Comparison of ENCODE assay signal across 18 mouse cellular contexts in genomic region chr14:4650324-4650723, GRCm38 (mm10). TPM values are rescaled to one million over a fixed set of nuclear protein-coding genes. Genes with fewer than 3 reads are reported as not detected.
DNase-seq lines count a peak whose midpoint lies in the region; ATAC-seq and TF ChIP-seq lines count a peak whose summit lies in the region.
"Not testable (repeated sequence)": the region's sequence is repeated elsewhere in the genome, so short reads cannot be mapped to it uniquely, and the experiment has no call there.
"Had no signal": no experiment of that assay in that cellular context is flagged by ENCODE, and none has a peak within 500 bp of the region (broad histone marks: within the 10 kb centered on the region; RNA-seq: fewer than 3 reads in every experiment).

No protein-coding gene starts in this region.

- not testable (repeated sequence) for H3K79me2 ChIP-seq in heart, adult 2 months (replicated peaks; ENCODE audit: control insufficient read depth, insufficient read depth, low read length)

- H3K9me3 ChIP-seq in liver, embryonic 14.5 days (ENCODE audit: control insufficient read depth, low read length): not testable (repeated sequence)

- peak; percentile 4 to 24 for DNase-seq in adrenal gland, adult (ENCODE audit: inconsistent age in 2 of 2, low spot score in 1 of 2)
- DNase-seq in cerebellum, postnatal 4 days (ENCODE audit: low spot score in 2 of 2): peak; percentile 25 to 47
- DNase-seq in heart, adult 2 months: peak; percentile 2 to 15
- peak; percentile 2 for DNase-seq in kidney, adult 18-20 months
- DNase-seq in layer of hippocampus, postnatal 10 days (ENCODE audit: low spot score in 2 of 2): peak; percentile 16 to 45
- not testable (repeated sequence) for DNase-seq in liver, embryonic 14.5 days (ENCODE audit: low read depth in 3 of 3, low spot score in 3 of 3)
- DNase-seq in right cerebral cortex, adult 18-20 months: peak; percentile 28
- peak; percentile 1 to 4 for DNase-seq in urinary bladder, adult 18-20 months (ENCODE audit: low spot score in 2 of 2)

- not testable (repeated sequence) for H3K4me3 ChIP-seq in heart, adult 2 months; liver, embryonic 14.5 days (ENCODE audit: insufficient read depth in 1 of 2, low read depth in 2 of 2, low read length in 2 of 2)

- not testable (repeated sequence) for ATAC-seq in liver, embryonic 14.5 days (ENCODE audit: insufficient read depth)

- not testable (repeated sequence) for H3K9ac ChIP-seq in heart, adult 2 months (ENCODE audit: low read depth, low read length); liver, embryonic 14.5 days (replicated peaks)

- H3K27me3 ChIP-seq in heart, adult 2 months (ENCODE audit: control insufficient read depth, insufficient read depth, low read length); liver, embryonic 14.5 days (ENCODE audit: control insufficient read depth, insufficient read depth, low read length): not testable (repeated sequence)

- TF ChIP-seq EP300 in heart, adult 2 months (IDR thresholded peaks at IDR 0.05; ENCODE audit: insufficient read depth, low read depth, low read length); liver, embryonic 14.5 days (IDR thresholded peaks at IDR 0.05; ENCODE audit: low read depth): not testable (repeated sequence)

- not testable (repeated sequence) for H3K36me3 ChIP-seq in heart, adult 2 months (ENCODE audit: control insufficient read depth, insufficient read depth, low read length); liver, embryonic 14.5 days (replicated peaks; ENCODE audit: control insufficient read depth, insufficient read depth, low read depth)

- H3K4me2 ChIP-seq in liver, embryonic 14.5 days (ENCODE audit: low read depth): not testable (repeated sequence)

- TF ChIP-seq POLR2A in heart, adult 2 months (IDR thresholded peaks at IDR 0.05; ENCODE audit: insufficient read depth, low read depth, low read length): not testable (repeated sequence)

- intact Hi-C loops in heart, adult 2 months (cut with DNase I): not testable (repeated sequence)

- WGBS in heart, adult 2 months: 5% methylated on average over 6 of the region's 9 CpGs
- 5% methylated on average over 2 of the region's 9 CpGs for WGBS in liver, embryonic 14.5 days (ENCODE audit: insufficient replicate concordance)

- not testable (repeated sequence) for H3K27ac ChIP-seq in heart, adult 2 months; liver, embryonic 14.5 days

- not testable (repeated sequence) for H3K4me1 ChIP-seq in heart, adult 2 months (ENCODE audit: control insufficient read depth, insufficient read depth, low read length); liver, embryonic 14.5 days (replicated peaks; ENCODE audit: control insufficient read depth in 2 of 2, insufficient read depth in 2 of 2, low read length in 1 of 2)

- TF ChIP-seq CTCF in heart, adult 2 months (IDR thresholded peaks at IDR 0.05): peak; percentile 35
- 0 out of 2 replicates have a peak, but pooled peaks have one; percentile 10 for TF ChIP-seq CTCF in liver, embryonic 14.5 days (IDR thresholded peaks at IDR 0.05; ENCODE audit: low read depth)

RNA-seq across cellular contexts. Expression of gene Gm3239, which starts 13.7 kb away (rescaled TPM):
- not detected for total RNA-seq in heart, adult 2 months (2021)
- 0.06 TPM in 1 of 2 replicates, not detected in the other for polyA plus RNA-seq in heart, adult 2 months (2012; rRNA removed)
- total RNA-seq in layer of hippocampus, postnatal 10 days (2021): under 1 TPM in 1 of 2 experiments, not detected in 1; 0.59 TPM
- polyA plus RNA-seq in liver, embryonic 14.5 days (2012; rRNA removed): not detected in 2 replicates
- polyA plus RNA-seq in liver, embryonic 14.5 days (2014; fragmentation: Nextera tagmentation; extraction: Ambion mirVana): 0.05 TPM in 1 of 2 replicates, not detected in the other
- total RNA-seq: adrenal gland, postnatal 4 days had no signal
- polyA plus RNA-seq: embryonic facial prominence, embryonic 15.5 days; gonadal fat pad, adult 2 months; hindbrain, embryonic 10.5 days; kidney, embryonic 14.5 days; limb, embryonic 12.5 days; midbrain, embryonic 11.5 days; neural tube, embryonic 11.5 days had no signal

RNA-seq across cellular contexts. Expression of gene Gm8159, which starts 18.2 kb away (rescaled TPM):
- total RNA-seq in heart, adult 2 months (2021): not detected
- not detected in 2 replicates for polyA plus RNA-seq in heart, adult 2 months (2012; rRNA removed)
- under 1 TPM; 0.66 to 0.67 TPM for total RNA-seq in layer of hippocampus, postnatal 10 days (2021)
- polyA plus RNA-seq in liver, embryonic 14.5 days (2012; rRNA removed): not detected in 2 replicates
- polyA plus RNA-seq in liver, embryonic 14.5 days (2014; fragmentation: Nextera tagmentation; extraction: Ambion mirVana): not detected in 2 replicates
- total RNA-seq: adrenal gland, postnatal 4 days had no signal
- polyA plus RNA-seq: embryonic facial prominence, embryonic 15.5 days; forebrain, embryonic 14.5 days; gonadal fat pad, adult 2 months; hindbrain, embryonic 10.5 days; kidney, embryonic 14.5 days; limb, embryonic 12.5 days; lung, embryonic 16.5 days; midbrain, embryonic 11.5 days; neural tube, embryonic 11.5 days had no signal

RNA-seq across cellular contexts. Expression of gene Gm7876, which starts 58.7 kb away (rescaled TPM):
- not detected for total RNA-seq in heart, adult 2 months (2021)
- not detected in 2 replicates for polyA plus RNA-seq in heart, adult 2 months (2012; rRNA removed)
- under 1 TPM in 1 of 2 experiments, not detected in 1; 0.27 TPM for total RNA-seq in layer of hippocampus, postnatal 10 days (2021)
- polyA plus RNA-seq in liver, embryonic 14.5 days (2012; rRNA removed): not detected in 2 replicates
- not detected in 2 replicates for polyA plus RNA-seq in liver, embryonic 14.5 days (2014; fragmentation: Nextera tagmentation; extraction: Ambion mirVana)
- total RNA-seq: adrenal gland, postnatal 4 days had no signal
- polyA plus RNA-seq: embryonic facial prominence, embryonic 15.5 days; forebrain, embryonic 14.5 days; hindbrain, embryonic 10.5 days; kidney, embryonic 14.5 days; limb, embryonic 12.5 days; lung, embryonic 16.5 days; midbrain, embryonic 11.5 days; neural tube, embryonic 11.5 days had no signal
